Mouse (Mus musculus): ENCODE data around the gene Hrh2. TPM values are rescaled to one million over a fixed set of nuclear protein-coding genes. Genes with fewer than 3 reads are reported as not detected.
A peak's percentile ranks its signal among the peaks of the same experiment; 100 is the strongest.

Hrh2 gene
- polyA plus RNA-seq, 1 experiment = 0.53 TPM

GRCm38 (mm10) chr13:54212516-54212915, 20.6 kb downstream of the Hrh2 start:
- Histone ChIP-seq H3K36me3 (ENCODE audit: control insufficient read depth, insufficient read depth, low read length) (no peaks in the 10 kb centered on the region), H3K4me1 (ENCODE audit: control insufficient read depth, insufficient read depth, low read length) (peaks cover 2% of the 10 kb centered on the region; the same call in 1 of the 2 replicates), H3K4me3 (ENCODE audit: insufficient read depth, low read depth, low read length) (no peak overlapping the region), H3K27ac (ENCODE audit: insufficient read depth, low read depth, low read length) (peak overlapping the region; percentile 77), H3K27me3 (replicated peaks; ENCODE audit: control insufficient read depth, insufficient read depth, low read length) (no peaks in the 10 kb centered on the region)
- no peak for DNase-seq
- 51% methylated on average over 5 of the region's 5 CpGs for WGBS
- TF ChIP-seq CTCF (conservative IDR thresholded peaks at IDR 0.05; ENCODE audit: insufficient read depth, insufficient read length, low read depth, low read length) (no peak), POLR2A (IDR thresholded peaks at IDR 0.05; ENCODE audit: low read depth, low read length) (no peak)

GRCm38 (mm10) chr13:54215266-54215665, 23.3 kb downstream of the Hrh2 start:
- no peak overlapping the region for H3K27ac ChIP-seq (ENCODE audit: insufficient read depth, low read depth, low read length)

GRCm38 (mm10) chr13:54215777-54216316, 23.9 kb downstream of the Hrh2 start:
- Histone ChIP-seq H3K27ac (ENCODE audit: insufficient read depth, low read depth, low read length) (no peak overlapping the region), H3K4me3 (ENCODE audit: insufficient read depth, low read depth, low read length) (no peak overlapping the region), H3K36me3 (ENCODE audit: control insufficient read depth, insufficient read depth, low read length) (no peaks in the 10 kb centered on the region), H3K4me1 (ENCODE audit: control insufficient read depth, insufficient read depth, low read length) (peaks cover 2% of the 10 kb centered on the region; the same call in 1 of the 2 replicates), H3K27me3 (replicated peaks; ENCODE audit: control insufficient read depth, insufficient read depth, low read length) (no peaks in the 10 kb centered on the region)
- DNase-seq = no peak
- 69% methylated on average over 7 of the region's 7 CpGs for WGBS
- TF ChIP-seq POLR2A (IDR thresholded peaks at IDR 0.05; ENCODE audit: low read depth, low read length) = no peak
- no peak for TF ChIP-seq CTCF (conservative IDR thresholded peaks at IDR 0.05; ENCODE audit: insufficient read depth, insufficient read length, low read depth, low read length)

More at GRCm38 (mm10) chr13:54215266-54215665, 23.3 kb downstream of the Hrh2 start:
- TF ChIP-seq POLR2A (IDR thresholded peaks at IDR 0.05; ENCODE audit: low read depth, low read length) (no peak), CTCF (conservative IDR thresholded peaks at IDR 0.05; ENCODE audit: insufficient read depth, insufficient read length, low read depth, low read length) (no peak)
- WGBS = 61% methylated on average over 5 of the region's 5 CpGs
- Histone ChIP-seq H3K27me3 (replicated peaks; ENCODE audit: control insufficient read depth, insufficient read depth, low read length) (no peaks in the 10 kb centered on the region), H3K36me3 (ENCODE audit: control insufficient read depth, insufficient read depth, low read length) (no peaks in the 10 kb centered on the region), H3K4me1 (ENCODE audit: control insufficient read depth, insufficient read depth, low read length) (peaks cover 2% of the 10 kb centered on the region; the same call in 1 of the 2 replicates), H3K4me3 (ENCODE audit: insufficient read depth, low read depth, low read length) (no peak overlapping the region)
- no peak for DNase-seq

DNA sequence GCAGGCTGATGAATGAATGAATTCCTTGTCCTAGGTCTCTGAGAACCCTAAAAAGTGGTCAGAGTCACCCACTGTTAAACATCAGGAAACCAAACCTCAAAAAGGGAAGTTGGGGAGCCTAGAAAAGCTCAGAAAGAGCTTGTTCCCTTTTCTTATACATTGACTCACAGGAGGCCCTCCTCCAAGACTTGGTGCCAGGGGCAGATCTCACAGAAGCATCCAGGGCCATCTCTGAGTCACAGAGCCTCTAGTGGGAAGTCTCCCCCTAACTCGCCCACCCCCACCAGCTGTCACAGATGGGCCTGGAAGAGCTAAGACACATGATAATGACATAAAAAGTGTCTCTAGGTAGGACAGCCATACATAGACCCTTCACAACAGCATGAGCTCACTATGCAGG, 26.4 kb downstream of the Hrh2 start:
- no peaks in the 10 kb centered on the region for H3K36me3 ChIP-seq (ENCODE audit: control insufficient read depth, insufficient read depth, low read length)
- TF ChIP-seq CTCF (conservative IDR thresholded peaks at IDR 0.05; ENCODE audit: insufficient read depth, insufficient read length, low read depth, low read length) = no peak
- TF ChIP-seq POLR2A (IDR thresholded peaks at IDR 0.05; ENCODE audit: low read depth, low read length) = no peak
- no peaks in the 10 kb centered on the region for H3K27me3 ChIP-seq (replicated peaks; ENCODE audit: control insufficient read depth, insufficient read depth, low read length)
- no peaks in the 10 kb centered on the region for H3K4me1 ChIP-seq (ENCODE audit: control insufficient read depth, insufficient read depth, low read length)
- 81% methylated on average over 1 of the region's 1 CpGs for WGBS
- no peak overlapping the region for H3K4me3 ChIP-seq (ENCODE audit: insufficient read depth, low read depth, low read length)
- no peak overlapping the region for H3K27ac ChIP-seq (ENCODE audit: insufficient read depth, low read depth, low read length)
- DNase-seq = peak; percentile 16

GRCm38 (mm10) chr13:54221631-54222179, 29.8 kb downstream of the Hrh2 start:
- TF ChIP-seq CTCF (conservative IDR thresholded peaks at IDR 0.05; ENCODE audit: insufficient read depth, insufficient read length, low read depth, low read length) = no peak
- no peak for TF ChIP-seq POLR2A (IDR thresholded peaks at IDR 0.05; ENCODE audit: low read depth, low read length)
- H3K4me1 ChIP-seq (ENCODE audit: control insufficient read depth, insufficient read depth, low read length) = no peaks in the 10 kb centered on the region
- H3K27ac ChIP-seq (ENCODE audit: insufficient read depth, low read depth, low read length) = no peak overlapping the region
- no peak for DNase-seq
- H3K4me3 ChIP-seq (ENCODE audit: insufficient read depth, low read depth, low read length) = no peak overlapping the region
- no peaks in the 10 kb centered on the region for H3K36me3 ChIP-seq (ENCODE audit: control insufficient read depth, insufficient read depth, low read length)
- H3K27me3 ChIP-seq (replicated peaks; ENCODE audit: control insufficient read depth, insufficient read depth, low read length) = no peaks in the 10 kb centered on the region
- WGBS = 88% methylated on average over 4 of the region's 4 CpGs

DNA sequence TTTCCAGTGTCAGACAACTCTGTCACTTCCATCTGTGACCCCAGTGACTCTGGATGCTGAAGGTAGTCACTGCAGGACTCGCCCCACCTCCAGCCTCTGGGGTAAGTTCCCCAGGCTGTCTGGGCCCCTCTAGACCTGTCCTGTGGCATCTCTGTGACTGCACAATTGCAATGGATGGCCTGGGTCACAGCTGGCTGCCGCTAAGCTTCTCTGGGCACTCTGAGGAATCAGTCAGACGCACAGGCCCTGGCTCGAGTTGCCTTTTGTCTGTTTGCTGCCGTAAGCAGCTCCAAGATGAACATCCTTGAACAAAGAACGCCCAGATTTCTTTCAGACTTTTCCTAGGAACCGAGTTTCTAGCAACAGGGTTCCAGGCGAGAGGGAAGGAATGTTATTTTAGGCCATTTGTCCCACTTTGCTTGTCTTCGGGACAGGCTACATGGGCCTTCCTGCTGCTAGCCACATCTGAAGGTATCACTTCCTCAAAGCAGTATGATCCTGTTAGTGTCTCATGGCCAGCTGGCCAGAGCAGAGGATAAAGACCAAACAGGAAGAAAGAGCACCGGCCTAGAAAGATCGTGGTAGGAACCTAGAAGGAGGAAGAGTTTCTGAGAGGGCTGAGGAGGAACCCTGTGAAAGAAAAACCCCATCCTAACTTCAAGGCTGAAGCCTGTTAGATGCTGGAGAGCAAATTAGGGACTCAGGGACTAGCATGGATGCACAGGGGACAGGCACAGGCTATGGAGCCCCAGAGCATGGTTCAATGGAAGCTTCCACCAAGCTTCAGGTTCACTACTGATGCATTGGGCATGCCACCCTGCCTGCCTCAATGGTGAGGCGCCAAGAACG, 31.2 kb downstream of the Hrh2 start:
- TF ChIP-seq CTCF (conservative IDR thresholded peaks at IDR 0.05; ENCODE audit: insufficient read depth, insufficient read length, low read depth, low read length) (no peak), POLR2A (IDR thresholded peaks at IDR 0.05; ENCODE audit: low read depth, low read length) (no peak)
- no peak overlapping the region for H3K4me3 ChIP-seq (ENCODE audit: insufficient read depth, low read depth, low read length)
- no peaks in the 10 kb centered on the region for H3K27me3 ChIP-seq (replicated peaks; ENCODE audit: control insufficient read depth, insufficient read depth, low read length)
- H3K36me3 ChIP-seq (ENCODE audit: control insufficient read depth, insufficient read depth, low read length) = no peaks in the 10 kb centered on the region
- no peak for DNase-seq
- no peaks in the 10 kb centered on the region for H3K4me1 ChIP-seq (ENCODE audit: control insufficient read depth, insufficient read depth, low read length)
- WGBS = 63% methylated on average over 13 of the region's 13 CpGs
- H3K27ac ChIP-seq (ENCODE audit: insufficient read depth, low read depth, low read length) = no peak overlapping the region

DNA sequence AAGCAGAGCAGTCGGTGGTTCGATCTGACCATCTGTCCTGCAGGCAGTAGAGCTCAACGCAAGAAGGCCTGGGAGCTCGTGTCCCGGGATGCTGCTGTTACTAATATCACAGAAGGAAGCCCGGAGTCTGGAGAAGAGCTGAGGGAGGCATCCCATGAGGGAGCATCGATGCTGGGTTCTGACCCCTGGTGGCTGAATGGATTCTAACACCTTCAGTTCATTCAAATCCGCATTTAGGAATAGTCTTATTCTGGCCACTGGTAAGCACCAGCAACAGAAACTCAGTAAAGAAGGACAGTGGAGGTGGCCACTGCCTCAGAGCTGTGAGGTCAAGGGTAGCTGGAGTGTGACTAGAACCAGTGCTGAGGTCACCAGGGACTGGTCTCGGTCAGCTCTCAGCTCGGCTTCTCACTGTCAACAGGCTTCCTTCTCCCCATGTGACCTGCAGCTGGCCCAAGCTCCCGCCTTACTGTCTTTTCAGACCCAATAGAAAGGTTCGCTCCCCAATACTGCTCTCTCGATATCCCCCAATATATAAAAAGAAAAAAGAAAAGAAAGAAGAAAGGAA, 36.1 kb downstream of the Hrh2 start:
- 27% methylated on average over 13 of the region's 13 CpGs for WGBS
- Histone ChIP-seq H3K36me3 (ENCODE audit: control insufficient read depth, insufficient read depth, low read length) (no peaks in the 10 kb centered on the region), H3K4me1 (ENCODE audit: control insufficient read depth, insufficient read depth, low read length) (peaks cover 3% of the 10 kb centered on the region; the same call in 1 of the 2 replicates), H3K4me3 (ENCODE audit: insufficient read depth, low read depth, low read length) (no peak overlapping the region), H3K27ac (ENCODE audit: insufficient read depth, low read depth, low read length) (no peak overlapping the region), H3K27me3 (replicated peaks; ENCODE audit: control insufficient read depth, insufficient read depth, low read length) (no peaks in the 10 kb centered on the region)
- peak; percentile 44 for DNase-seq
- TF ChIP-seq CTCF (conservative IDR thresholded peaks at IDR 0.05; ENCODE audit: insufficient read depth, insufficient read length, low read depth, low read length) = peak; percentile 55
- no peak for TF ChIP-seq POLR2A (IDR thresholded peaks at IDR 0.05; ENCODE audit: low read depth, low read length)

Measured in kidney, adult 2 months (tissue).